Mouse (Mus musculus) E14TG2a.4 (cell line): ENCODE results near the gene Ttc7.

Source experiments
- H3K27me3 ChIP-seq: 2 replicates; pipeline ENCODE4 v1.6.1; 2014; ENCODE audit warnings: low read length, control low read depth; ENCODE audit not compliant: insufficient read depth
- H3K36me3 ChIP-seq: 2 replicates; pipeline ENCODE4 v1.6.1; 2014; ENCODE audit warnings: low read length, control low read depth; ENCODE audit not compliant: insufficient read depth
- H3K4me1 ChIP-seq: replicated peaks from 2 replicates; pipeline ENCODE4 v1.6.1; 2014; ENCODE audit warnings: low read depth, low read length, control low read depth
- H3K4me3 ChIP-seq: replicated peaks from 2 replicates; pipeline ENCODE4 v1.5.1; 2014; ENCODE audit warnings: mild to moderate bottlenecking, low read length
- H3K9me3 ChIP-seq: 2 replicates; pipeline ENCODE4 v1.6.1; 2014; ENCODE audit warnings: low read length, control low read depth
- CTCF ChIP-seq: conservative IDR thresholded peaks from 2 replicates; pipeline ENCODE4 v1.5.1; 2014; ENCODE audit warnings: low read length
- NANOG ChIP-seq: IDR thresholded peaks from 2 replicates; pipeline ENCODE4 v1.6.1; 2014; ENCODE audit warnings: borderline replicate concordance, low read length, mixed read lengths
- POU5F1 ChIP-seq: IDR thresholded peaks from 2 replicates; pipeline ENCODE4 v1.6.1; 2014; ENCODE audit warnings: low read length, borderline replicate concordance

Gene Ttc7

DNA sequence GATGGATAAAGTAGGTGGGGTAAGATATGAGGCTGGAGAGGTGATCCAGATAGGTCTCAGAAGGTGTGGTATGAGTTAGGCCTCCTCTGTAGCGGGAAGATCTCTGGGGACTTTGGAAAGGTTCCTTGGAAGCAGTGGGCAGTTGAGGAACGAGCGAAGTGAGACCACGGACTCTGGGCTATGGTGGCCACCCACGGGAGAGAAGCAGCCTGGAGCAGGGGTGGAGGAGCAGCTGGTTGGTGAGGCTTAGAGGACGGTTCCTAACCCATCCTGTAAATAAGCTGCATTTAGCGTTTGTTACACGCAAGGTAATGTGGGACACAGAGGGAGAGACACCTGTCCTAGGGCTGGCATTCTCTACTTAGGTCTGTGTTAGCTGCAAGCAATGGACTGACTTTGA is 22.4 kb downstream of the Ttc7 start:
- TF ChIP-seq CTCF (no peak), NANOG (no peak), POU5F1 (no peak)
- Histone ChIP-seq H3K27me3 (no peaks in the 10 kb centered on the region), H3K36me3 (no peaks in the 10 kb centered on the region; the same call in 1 of the 2 replicates), H3K9me3 (no peaks in the 10 kb centered on the region), H3K4me3 (no peak overlapping the region), H3K4me1 (no peaks in the 10 kb centered on the region)

DNA sequence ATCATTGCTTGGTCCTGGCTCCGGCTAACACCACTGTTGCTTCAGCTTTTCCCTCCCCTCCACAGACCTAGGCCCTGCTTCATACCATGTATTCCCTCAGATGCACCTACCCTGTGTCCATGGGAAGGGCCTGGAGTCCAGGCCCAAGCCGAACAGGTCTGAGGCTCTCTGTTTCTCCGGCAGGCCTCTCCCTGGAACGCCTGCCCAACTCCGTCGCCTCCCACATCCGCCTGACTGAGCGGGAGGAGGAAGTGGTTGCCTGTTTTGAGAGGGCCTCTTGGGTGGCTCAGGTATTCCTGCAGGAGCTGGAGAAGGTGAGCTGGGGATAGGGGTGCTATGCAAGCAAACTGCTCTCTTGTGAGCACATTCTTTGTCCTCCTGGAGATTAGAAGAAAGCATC is 24.1 kb downstream of the Ttc7 start:
- Histone ChIP-seq H3K4me1 (peaks cover 8% of the 10 kb centered on the region), H3K9me3 (no peaks in the 10 kb centered on the region), H3K27me3 (no peaks in the 10 kb centered on the region), H3K36me3 (no peaks in the 10 kb centered on the region; the same call in 1 of the 2 replicates), H3K4me3 (no peak overlapping the region)
- no peak for TF ChIP-seq CTCF
- no peak for TF ChIP-seq POU5F1
- TF ChIP-seq NANOG = no peak

DNA sequence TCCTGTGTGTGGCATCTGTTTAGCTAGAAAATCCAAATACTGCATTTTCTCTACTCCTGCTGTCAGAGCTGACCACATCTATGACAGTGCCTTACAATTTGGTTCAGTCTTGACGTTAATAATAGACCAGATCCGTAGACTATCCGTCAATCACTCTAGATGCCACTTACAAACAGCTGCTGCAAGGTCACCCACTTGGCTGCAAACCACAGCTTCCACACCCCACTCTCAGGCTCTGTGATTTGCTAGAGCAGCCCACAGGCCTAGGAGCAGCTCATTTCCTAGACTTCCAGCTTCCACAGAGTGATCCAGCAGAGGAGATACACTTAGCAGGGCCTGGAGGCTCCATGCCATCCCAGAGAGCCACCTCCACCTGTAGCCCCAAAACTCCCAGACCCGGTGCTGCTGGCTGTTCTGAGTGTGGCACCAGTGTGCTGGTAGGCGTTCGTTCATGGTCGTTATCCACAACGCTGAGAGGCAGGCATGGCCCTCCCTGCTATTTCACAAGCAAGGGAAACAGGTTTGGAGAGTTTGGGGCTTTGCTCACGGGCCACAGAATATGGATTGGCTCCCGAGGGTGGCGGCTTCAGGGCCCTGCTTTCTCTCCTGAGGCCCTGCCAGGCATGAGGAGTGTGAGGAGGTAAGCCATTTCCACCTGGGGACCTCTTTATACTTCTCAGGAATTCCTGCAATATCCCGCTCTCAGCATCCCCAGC is 26.5 kb downstream of the Ttc7 start:
- H3K27me3 ChIP-seq = no peaks in the 10 kb centered on the region
- H3K9me3 ChIP-seq = no peaks in the 10 kb centered on the region
- TF ChIP-seq POU5F1 (no peak), NANOG (no peak), CTCF (no peak)
- no peaks in the 10 kb centered on the region; the same call in 1 of the 2 replicates for H3K36me3 ChIP-seq
- no peak overlapping the region for H3K4me3 ChIP-seq
- peaks cover 28% of the 10 kb centered on the region for H3K4me1 ChIP-seq

DNA sequence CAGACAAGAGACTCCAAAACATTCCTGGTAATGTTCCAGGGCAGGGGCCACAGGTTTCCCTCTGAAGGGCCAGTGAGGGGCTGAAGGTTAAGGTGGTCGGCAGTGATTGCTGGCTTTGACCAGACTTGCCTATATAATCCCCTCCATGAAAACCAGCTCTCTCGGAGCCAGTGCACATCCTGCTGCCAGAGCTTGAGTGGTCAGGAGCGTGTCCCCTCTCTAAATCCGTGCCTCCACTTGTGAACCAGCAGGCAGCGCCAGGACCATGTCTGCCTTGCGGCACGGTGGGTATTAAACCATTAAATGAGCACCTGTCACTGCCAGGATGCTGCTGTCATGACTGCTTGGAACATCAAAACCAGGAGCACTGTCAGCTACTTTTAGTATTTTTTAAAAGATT is 27.8 kb downstream of the Ttc7 start:
- H3K4me1 ChIP-seq = peaks cover 40% of the 10 kb centered on the region
- H3K4me3 ChIP-seq = no peak overlapping the region
- H3K9me3 ChIP-seq = no peaks in the 10 kb centered on the region
- no peaks in the 10 kb centered on the region for H3K27me3 ChIP-seq
- TF ChIP-seq CTCF (no peak), NANOG (no peak), POU5F1 (no peak)
- H3K36me3 ChIP-seq = no peaks in the 10 kb centered on the region; the same call in 1 of the 2 replicates

DNA sequence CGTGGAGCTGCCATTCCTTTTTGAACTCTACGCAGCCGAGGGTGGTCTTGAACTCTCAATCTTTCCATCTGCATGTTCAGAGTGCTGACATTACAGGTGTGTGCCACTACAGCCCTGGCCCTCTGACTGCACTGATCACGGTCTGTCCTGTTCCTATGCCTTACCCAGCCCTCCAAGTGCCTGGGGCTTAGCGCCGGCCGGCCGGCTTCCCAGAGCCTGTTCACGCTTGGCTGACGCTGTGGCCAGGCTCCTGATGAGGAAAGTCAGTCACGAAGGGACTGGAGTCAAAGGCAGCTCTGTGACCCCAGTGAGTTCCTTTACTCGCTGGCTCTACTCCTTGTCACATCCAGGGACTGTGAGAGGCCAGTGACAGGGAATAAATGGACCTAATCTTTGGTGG is 29.7 kb downstream of the Ttc7 start:
- Histone ChIP-seq H3K4me3 (no peak overlapping the region), H3K9me3 (no peaks in the 10 kb centered on the region), H3K36me3 (no peaks in the 10 kb centered on the region; the same call in 1 of the 2 replicates), H3K4me1 (peaks cover 47% of the 10 kb centered on the region), H3K27me3 (no peaks in the 10 kb centered on the region)
- TF ChIP-seq NANOG (no peak), CTCF (no peak), POU5F1 (no peak)

DNA sequence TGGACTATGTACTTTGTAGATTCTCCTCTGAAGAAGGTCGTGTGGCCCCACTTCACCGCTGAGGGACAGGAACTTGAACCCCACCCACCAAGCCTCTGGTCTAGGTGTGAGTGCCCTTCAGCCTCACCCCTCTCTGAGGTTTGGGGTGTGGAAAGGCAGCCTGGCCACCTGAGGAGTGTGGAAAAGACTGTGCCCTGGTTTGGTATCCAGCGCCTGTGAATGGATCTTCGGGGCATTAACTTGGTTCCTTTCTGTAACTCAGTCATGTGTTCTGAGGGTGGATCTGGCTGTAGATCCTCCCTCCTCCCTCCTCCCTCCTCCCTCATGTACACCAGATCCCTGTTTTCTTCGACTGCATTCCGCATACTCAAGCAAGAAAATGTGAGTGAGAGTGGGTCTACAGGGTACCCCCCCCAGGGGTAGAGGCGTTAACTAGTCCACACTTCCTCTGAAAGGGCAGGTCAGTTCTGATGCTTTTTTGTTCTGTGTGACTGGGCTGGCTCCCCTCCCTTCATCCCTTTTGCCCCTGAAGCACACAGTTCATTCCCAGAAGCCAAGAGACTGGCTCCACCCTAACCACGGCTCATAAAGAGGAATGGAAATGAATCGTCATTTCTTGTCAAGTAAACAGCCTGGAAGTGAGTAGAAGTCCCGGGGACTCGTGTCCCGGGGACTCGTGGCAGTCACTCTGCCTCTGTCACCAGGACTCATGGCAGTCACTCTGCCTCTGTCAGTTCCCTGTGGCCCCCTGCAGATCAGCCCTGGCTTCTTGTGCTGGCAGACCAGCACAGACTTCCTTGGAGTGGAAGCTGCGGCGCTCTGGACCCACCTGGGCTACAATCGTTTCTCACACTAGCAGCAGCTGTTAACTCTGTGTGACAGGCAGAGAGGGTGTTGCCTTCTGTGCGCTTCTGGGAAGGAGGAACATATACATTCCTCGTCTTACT is 30.5 kb downstream of the Ttc7 start:
- Histone ChIP-seq H3K36me3 (no peaks in the 10 kb centered on the region; the same call in 1 of the 2 replicates), H3K9me3 (no peaks in the 10 kb centered on the region), H3K4me3 (no peak overlapping the region), H3K4me1 (peaks cover 47% of the 10 kb centered on the region), H3K27me3 (no peaks in the 10 kb centered on the region)
- TF ChIP-seq NANOG (no peak), POU5F1 (no peak), CTCF (no peak)

DNA sequence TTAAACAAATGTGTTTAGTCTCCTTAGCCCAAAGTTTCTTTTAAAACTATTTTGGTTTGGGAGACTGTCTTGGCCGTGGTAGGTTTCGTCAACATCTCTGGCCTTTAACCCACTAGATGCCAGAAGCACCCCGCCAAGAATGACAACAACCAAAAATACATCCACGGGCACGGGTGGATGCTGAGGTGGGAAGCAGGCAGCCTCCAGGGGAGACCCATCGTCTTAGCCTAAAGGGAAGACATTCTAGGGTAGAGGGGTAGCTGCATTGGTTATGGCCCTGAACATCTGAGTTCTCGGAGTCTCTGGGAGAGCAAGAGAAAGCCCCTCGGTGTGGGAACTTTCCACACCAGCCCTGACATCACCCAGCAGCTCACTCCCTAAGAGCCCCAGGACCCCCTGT is 31.4 kb downstream of the Ttc7 start:
- no peaks in the 10 kb centered on the region for H3K27me3 ChIP-seq
- TF ChIP-seq POU5F1 (no peak), CTCF (no peak), NANOG (no peak)
- peaks cover 47% of the 10 kb centered on the region for H3K4me1 ChIP-seq
- H3K4me3 ChIP-seq = no peak overlapping the region
- H3K9me3 ChIP-seq = no peaks in the 10 kb centered on the region
- H3K36me3 ChIP-seq = no peaks in the 10 kb centered on the region; the same call in 1 of the 2 replicates

DNA sequence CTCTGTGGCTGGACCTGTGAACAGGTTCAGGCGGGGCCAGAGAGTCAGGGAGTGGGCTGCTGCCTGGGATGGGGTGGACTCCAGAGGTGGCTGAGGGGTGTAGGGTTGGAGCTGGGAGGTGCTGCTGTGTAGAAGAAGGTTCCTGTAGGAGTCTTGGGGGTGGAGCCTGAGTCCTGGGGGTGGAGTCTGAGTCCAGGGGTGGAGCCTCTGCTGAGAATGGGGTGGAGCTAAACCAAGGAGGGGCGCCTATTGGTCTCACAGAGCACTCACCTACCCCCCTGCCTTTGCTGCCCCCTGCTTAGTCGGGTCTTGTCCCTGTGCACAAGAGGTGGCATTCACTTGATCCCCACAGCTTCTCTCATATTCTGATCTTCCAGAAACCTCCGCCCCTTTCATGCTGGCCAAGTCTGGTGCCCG is 31.9 kb downstream of the Ttc7 start:
- Histone ChIP-seq H3K36me3 (no peaks in the 10 kb centered on the region), H3K4me1 (peaks cover 47% of the 10 kb centered on the region), H3K27me3 (no peaks in the 10 kb centered on the region), H3K4me3 (peak overlapping the region; percentile 66), H3K9me3 (no peaks in the 10 kb centered on the region)
- no peak for TF ChIP-seq POU5F1
- no peak for TF ChIP-seq CTCF
- TF ChIP-seq NANOG = no peak
